Mouse (Mus musculus) left cerebral cortex, adult 2 months (tissue): Measurements from ENCODE around the gene Tnfrsf23. TPM values are rescaled to one million over a fixed set of nuclear protein-coding genes. Genes with fewer than 3 reads are reported as not detected.

Experiments used
- DNase-seq, 2 experiments: peaks; one replicate each; pipeline ENCODE4 v3.0.0; 2021 to 2022; ENCODE audit warnings: low spot score in 2 of 2, mixed read lengths in 1 of 2; ENCODE audit errors: extremely low spot score in 1 of 2
- H3K27ac ChIP-seq: fragments of 200-600 bp; 2 replicates; pipeline ENCODE4 v1.8.1; 2022
- H3K4me3 ChIP-seq: fragments of 200-600 bp; 2 replicates; pipeline ENCODE4 v1.8.1; 2022
- CTCF ChIP-seq: fragments of 200-600 bp; IDR thresholded peaks from 2 replicates; pipeline ENCODE4 v1.8.1; 2022; ENCODE audit warnings: antibody characterized with exemption, mild to moderate bottlenecking, moderate library complexity
- intact Hi-C: fragments of 180-260 bp; cut with DNase I; formaldehyde crosslinking; loops from one replicate; pipeline ENCODE4 v1.15.1; 2025
- total RNA-seq, 2 experiments: library from RNA; stranded (reverse); gene quantifications; 2 replicates each; pipeline ENCODE4 v1.2.3; 2021

The Tnfrsf23 gene
- total RNA-seq, 2 experiments from 2014 or later = 1.2 to 2.3 TPM

DNA sequence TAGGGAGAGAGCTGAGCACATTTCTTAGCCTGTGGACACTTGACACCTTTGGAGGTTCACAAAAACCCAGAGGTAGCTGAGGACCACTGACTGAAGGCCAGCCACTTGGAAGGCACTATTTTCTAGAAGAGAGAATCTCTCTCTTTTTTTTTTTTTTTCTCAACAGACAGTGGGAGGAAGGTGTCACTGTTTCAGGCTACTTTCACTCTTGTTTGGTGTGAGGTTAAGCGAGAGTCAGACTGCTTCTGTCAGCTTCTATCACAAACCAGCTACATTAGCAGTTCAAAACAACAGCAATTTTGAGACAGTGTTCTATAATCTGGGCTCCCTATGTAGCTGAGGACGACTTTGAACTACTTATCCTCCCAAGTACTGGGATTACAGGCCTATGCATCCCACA is 59.5 kb downstream of the Tnfrsf23 start:
- no peak for TF ChIP-seq CTCF
- intact Hi-C loops = loop anchor here (5.0 kb wide), 1 partner anchor 1034 kb away; no protein-coding TSS in a partner anchor
- H3K4me3 ChIP-seq = no peak overlapping the region
- DNase-seq = no peak
- no peak overlapping the region for H3K27ac ChIP-seq

DNA sequence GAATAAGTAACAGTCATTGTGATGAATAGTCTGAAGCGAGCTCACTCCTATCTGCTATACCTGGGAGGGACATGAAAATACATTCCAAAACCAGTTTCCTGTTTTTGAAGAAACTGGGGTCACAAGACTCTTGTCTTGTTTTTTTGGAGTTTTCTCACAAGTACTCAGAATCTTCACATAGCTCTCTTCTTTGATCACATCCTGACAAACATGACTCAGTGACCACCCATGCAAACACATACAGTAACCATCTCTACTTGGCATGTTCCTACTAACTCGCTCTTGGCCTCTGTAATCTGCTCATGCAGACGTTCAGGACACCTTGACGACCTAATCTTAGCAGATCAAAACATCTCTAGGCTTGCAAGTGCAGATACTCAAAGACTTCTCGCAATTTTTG is 60.5 kb downstream of the Tnfrsf23 start:
- H3K27ac ChIP-seq = no peak overlapping the region
- intact Hi-C loops = loop anchor here (5.0 kb wide), 1 partner anchor 1033 kb away; no protein-coding TSS in a partner anchor
- no peak for DNase-seq
- TF ChIP-seq CTCF = no peak
- no peak overlapping the region for H3K4me3 ChIP-seq

DNA sequence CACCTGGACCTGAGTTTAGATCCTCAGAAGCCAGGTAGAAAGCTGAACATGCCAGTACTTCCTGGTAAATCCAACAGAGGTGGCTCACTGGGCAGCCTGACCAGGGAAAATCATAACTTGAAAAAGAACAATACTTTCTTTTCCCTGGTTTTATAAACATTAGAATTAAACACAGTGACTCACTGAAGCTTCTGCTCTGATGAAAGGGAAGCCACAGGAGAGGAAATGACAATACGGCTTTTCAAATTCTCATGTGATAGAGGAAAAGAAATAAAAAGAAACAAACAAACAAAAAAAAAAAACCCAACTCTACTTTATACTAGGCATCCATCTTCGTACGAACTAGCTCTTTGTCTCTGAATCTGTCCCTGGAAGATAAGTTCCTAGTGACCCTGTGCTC is 61.1 kb downstream of the Tnfrsf23 start:
- no peak overlapping the region for H3K27ac ChIP-seq
- DNase-seq = no peak
- no peak for TF ChIP-seq CTCF
- intact Hi-C loops = no loop called here
- H3K4me3 ChIP-seq = no peak overlapping the region

DNA sequence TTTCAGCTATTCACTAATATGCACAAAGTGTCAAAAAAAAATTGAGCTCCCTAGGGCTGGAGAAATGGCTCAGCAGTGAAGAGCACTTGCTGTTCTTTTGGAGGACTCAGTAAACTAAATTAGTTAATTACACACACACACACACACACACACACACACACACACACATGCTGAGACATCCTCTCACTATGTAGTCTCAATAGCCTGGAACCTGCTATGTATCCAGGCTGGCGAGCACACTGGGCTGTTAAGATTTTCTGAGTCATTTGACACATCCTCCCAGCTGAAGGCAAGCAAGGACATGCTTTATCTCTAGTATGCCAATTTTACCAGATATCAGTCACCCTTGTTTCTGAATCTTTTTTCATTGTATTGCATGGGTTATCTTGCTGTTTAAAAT is 64.7 kb downstream of the Tnfrsf23 start:
- H3K27ac ChIP-seq = no peak overlapping the region
- H3K4me3 ChIP-seq = no peak overlapping the region
- DNase-seq = no peak
- TF ChIP-seq CTCF = no peak
- intact Hi-C loops = no loop called here

Other genes starting within 250 kb of the Tnfrsf23 start
- gene Cdkn1c, start 224.8 kb downstream of the Tnfrsf23 start, total RNA-seq = 10 to 100 TPM; 10.3 to 10.7 TPM
- under 1 TPM; 0.58 to 0.81 TPM for gene Slc22a18, start 212.1 kb downstream of the Tnfrsf23 start, total RNA-seq
- not detected for gene Phlda2, start 182.7 kb downstream of the Tnfrsf23 start, total RNA-seq
- 100 to 1,000 TPM; 112 to 117 TPM for gene Nap1l4, start 136.8 kb downstream of the Tnfrsf23 start, total RNA-seq
- 10 to 100 TPM; 59.5 to 68.2 TPM for gene Cars, start 85.8 kb downstream of the Tnfrsf23 start, total RNA-seq
- gene Tnfrsf26, start 57.1 kb downstream of the Tnfrsf23 start, total RNA-seq = not detected
- gene Tnfrsf22, start 36.2 kb downstream of the Tnfrsf23 start, total RNA-seq = 1 to 10 TPM; 1.5 to 1.9 TPM
- 10 to 100 TPM; 37.6 to 40.9 TPM for gene Osbpl5, start 71.1 kb upstream of the Tnfrsf23 start, total RNA-seq
- not detected for gene Mrgprg, start 81.1 kb upstream of the Tnfrsf23 start, total RNA-seq
- 1 to 10 TPM; 5.5 to 7.0 TPM for gene Mrgpre, start 98.6 kb upstream of the Tnfrsf23 start, total RNA-seq
- 1 to 10 TPM; 6.4 to 7.1 TPM for gene Nadsyn1, start 137.0 kb upstream of the Tnfrsf23 start, total RNA-seq
- gene Dhcr7, start 137.3 kb upstream of the Tnfrsf23 start, total RNA-seq = 10 to 100 TPM; 31.6 to 36.1 TPM
- not detected for gene Gm498, start 181.0 kb upstream of the Tnfrsf23 start, total RNA-seq